Mouse (Mus musculus): Measurements from ENCODE around the gene Tgm2. TPM values are rescaled to one million over a fixed set of nuclear protein-coding genes. Genes with fewer than 3 reads are reported as not detected.

Tgm2 gene
- total RNA-seq (2023), result 100 to 1,000 TPM; 196 to 225 TPM

GRCm38 (mm10) chr2:158146223-158146622 lies at the start of gene Tgm2:
Tgm2 (minus strand) TSS chr2:158146436.

Other genes with a start within 250 kb of the Tgm2 start
- not detected for gene Vstm2l, start 231.8 kb downstream of the Tgm2 start, total RNA-seq (2023)
- 10 to 100 TPM; 18.9 to 24.8 TPM for gene Tti1, start 118.0 kb downstream of the Tgm2 start, total RNA-seq (2023)
- 10 to 100 TPM; 18.6 to 22.0 TPM for gene Rprd1b, start 117.9 kb downstream of the Tgm2 start, total RNA-seq (2023)
- gene D630003M21Rik, start 82.8 kb upstream of the Tgm2 start, total RNA-seq (2023), result not detected
- not detected for gene Bpi, start 111.7 kb upstream of the Tgm2 start, total RNA-seq (2023)
- 1 to 10 TPM; 3.3 to 5.0 TPM for gene Lbp, start 160.1 kb upstream of the Tgm2 start, total RNA-seq (2023)
- gene Snhg11, start 229.2 kb upstream of the Tgm2 start, total RNA-seq (2023), result not detected

All from monocyte, adult 59 days (primary cell).